Mouse (Mus musculus) adrenal gland, adult 2 months (tissue): Measurements from ENCODE around the gene Ugt3a1. TPM values are rescaled to one million over a fixed set of nuclear protein-coding genes. Genes with fewer than 3 reads are reported as not detected.
"Not testable (repeated sequence)": the region's sequence is repeated elsewhere in the genome, so short reads cannot be mapped to it uniquely, and the experiment has no call there.

ENCODE experiments used
- DNase-seq: peaks from one replicate; pipeline ENCODE4 v3.0.0; 2021
- long read RNA-seq: library from polyadenylated mRNA; stranded (forward); transcript quantifications from one replicate; pipeline ENCODE4 v2.0.0, GENCODE M21; 2021
- polyA plus RNA-seq: library from polyadenylated mRNA; depleted of rRNA; stranded (reverse); fragments of >200 nt; gene quantifications from 2 replicates; pipeline ENCODE4 v1.2.3, GENCODE M21; 2012; rRNA removed
- total RNA-seq, 2 experiments: library from RNA; stranded (reverse); gene quantifications; 2 replicates each; pipeline ENCODE4 v1.2.3; 2021

Gene Ugt3a1
- total RNA-seq (under 1 TPM in 1 of 2 experiments, not detected in 1; 0.37 TPM), polyA plus RNA-seq (not detected in 2 replicates)
- long read RNA-seq: 0 reads

DNA sequence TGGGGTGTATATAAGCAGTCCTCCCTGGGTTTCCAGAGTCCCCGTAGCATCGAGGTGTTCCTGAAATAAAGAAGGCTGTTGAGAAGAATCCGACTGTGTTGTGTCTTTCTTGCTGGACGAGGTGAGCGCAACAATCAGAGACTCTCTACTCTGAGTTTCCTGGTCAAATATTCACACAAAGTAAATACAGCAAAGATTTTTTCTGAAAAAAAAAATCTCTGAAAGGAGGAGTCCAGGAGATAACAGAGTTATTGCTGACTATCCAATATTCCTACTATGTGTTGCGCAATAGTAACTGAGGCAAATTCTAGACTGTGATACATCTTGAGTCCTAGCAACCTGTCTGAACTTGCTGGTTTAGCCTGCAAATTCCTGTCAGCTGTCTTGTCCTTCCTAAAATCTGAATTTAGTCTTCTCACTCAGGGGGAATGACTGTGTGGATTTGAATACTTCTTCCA, at the start of gene Ugt3a1:
Gene Ugt3a1, plus strand, starts transcription at position 51 of the 458 bp plus-strand sequence.
- no peak for DNase-seq

- DNase-seq: not testable (repeated sequence)
Observed at GRCm38 (mm10) chr15:9230917-9231316, 45.8 kb upstream of the Ugt3a1 start.

DNA sequence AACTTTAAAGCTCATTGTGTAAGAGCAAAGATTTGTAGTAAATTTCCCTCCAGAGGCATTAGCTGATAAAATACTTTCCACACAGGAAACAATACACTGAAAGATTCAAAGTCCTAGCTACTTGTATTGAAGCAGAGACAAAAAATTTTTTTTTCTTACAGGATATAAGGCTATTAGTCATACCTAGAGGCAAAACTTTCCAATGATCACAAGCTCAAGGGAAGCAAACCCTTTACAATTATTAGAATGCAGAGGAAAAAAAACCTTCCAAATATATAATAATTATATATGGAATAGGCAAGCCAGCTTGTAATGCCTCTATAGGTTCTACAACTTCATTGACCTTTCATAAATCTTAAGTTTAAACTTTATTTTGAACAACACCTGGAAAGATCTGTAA, 30.3 kb upstream of the Ugt3a1 start:
- DNase-seq: no peak

DNA sequence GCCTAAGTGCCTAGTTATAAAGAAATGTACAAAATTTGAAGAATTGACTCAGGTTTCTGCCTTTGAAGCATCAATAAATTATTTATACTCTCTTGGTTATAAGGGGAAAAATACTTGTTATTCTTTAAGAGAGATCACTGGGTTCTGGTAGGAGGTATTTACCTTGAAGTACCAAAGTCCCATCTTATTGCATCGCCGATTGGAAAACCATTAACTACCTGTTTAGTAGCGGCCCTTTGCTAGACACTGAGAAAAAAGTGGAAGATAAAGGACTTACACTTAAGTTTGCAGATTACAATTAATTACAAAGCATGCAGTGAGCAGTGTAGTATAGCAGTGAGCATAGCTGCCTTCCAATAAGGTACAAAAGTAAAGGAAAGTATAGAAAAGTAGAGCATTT, 23.8 kb upstream of the Ugt3a1 start:
- DNase-seq: no peak

DNA sequence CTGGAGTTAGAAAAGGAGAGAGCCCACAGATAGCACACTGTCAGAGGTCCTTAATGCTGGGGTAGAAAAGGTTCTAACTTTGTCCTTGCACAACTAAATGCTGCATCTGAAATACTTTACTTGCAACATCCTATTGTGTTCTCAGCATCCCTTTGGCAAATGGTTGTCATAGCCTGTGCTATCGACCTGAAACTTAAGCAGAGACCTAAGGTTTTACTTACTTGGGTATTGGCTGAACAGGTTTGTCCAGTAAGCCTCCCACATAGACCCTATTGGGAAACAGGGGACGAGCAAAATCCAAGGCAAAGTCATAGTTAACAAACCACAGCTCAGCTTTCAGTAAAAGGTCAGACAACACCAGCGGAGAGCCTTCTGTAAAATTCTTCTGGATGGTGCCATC, 16.1 kb upstream of the Ugt3a1 start:
- DNase-seq: no peak

GRCm38 (mm10) chr15:9271876-9272275, 4.8 kb upstream of the Ugt3a1 start:
- DNase-seq: no peak

- DNase-seq: no peak
Observed at GRCm38 (mm10) chr15:9279026-9279425, 2.3 kb downstream of the Ugt3a1 start.

DNA sequence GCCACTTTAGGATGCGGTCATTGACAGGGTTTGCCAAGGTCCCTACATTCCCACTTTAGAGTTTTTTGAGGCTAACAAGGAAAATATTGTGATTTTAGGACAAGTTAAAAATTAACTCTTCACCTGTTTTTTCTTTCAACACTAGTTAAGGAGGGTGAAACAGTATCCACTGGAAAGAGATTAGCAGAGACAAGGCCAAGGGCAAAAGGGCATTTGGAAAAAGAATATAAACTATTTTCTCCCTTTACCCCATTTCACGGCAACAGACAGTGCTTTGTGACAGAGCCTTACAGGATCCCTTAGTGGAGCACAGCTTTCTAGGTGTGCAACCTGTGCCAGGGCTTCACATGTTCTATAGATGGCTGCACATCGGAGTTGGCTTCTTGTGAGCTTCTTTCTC, 2.9 kb downstream of the Ugt3a1 start:
- no peak for DNase-seq

DNA sequence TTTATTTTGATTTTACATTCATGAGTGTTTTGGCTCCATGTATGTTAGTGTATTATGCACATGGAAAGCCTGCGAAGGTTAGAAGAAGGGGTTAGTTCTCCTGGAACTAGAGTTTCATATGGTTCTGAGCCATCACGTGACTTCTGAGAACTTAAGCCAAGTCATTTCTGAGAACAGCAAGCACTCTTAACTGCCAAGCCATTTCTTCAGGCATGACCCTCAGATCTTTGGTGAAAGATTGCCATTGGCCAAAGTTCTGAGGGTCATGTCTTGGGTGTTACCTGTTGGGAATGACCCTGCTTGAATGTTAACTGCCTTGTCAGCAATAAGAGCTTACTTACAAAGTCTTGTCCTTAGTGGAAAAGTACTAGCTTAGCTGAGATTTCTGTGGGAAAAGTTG, 6.5 kb downstream of the Ugt3a1 start:
- no peak for DNase-seq

GRCm38 (mm10) chr15:9289660-9290059, 13.0 kb downstream of the Ugt3a1 start:
- no peak for DNase-seq

GRCm38 (mm10) chr15:9305978-9306692, 29.4 kb downstream of the Ugt3a1 start:
- no peak for DNase-seq

DNA sequence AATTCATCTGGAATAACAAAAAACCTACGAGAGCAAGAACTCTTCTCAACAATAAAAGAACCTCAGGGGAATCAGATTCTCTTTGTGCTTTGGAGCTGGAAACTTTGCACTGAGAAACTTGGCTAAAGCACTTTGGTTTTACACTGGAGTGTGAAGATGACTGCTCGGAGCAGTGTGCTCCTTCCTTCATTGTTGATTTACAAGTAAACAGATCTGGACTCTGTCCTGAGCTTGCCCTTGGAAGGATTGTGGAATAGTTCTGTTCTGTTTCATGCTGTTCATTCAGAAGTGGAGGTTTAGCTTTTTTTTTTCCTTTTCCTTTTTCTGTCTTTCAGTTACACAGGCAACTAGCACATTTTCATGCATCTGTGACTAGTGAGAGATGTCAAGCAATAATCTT, 57.9 kb downstream of the Ugt3a1 start:
- no peak for DNase-seq

DNA sequence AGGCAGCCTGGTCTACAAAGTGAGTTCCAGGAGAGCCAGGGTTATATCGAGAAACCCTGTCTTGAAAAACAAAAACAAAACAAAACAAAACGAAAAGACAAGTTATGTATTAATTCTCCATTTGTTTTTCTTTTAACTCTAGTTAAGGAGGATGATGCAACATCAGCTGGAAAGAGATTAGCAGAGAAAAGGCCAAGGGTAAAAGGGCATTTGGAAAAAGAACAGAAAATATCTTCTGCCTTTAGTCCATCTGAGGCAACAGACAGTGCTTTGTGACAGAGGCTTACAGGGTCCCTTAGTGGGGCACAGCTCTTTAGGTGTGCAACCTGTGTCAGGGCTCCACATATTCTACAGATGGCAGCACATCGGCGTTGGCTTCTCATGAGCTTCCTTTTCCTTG, 58.7 kb downstream of the Ugt3a1 start, which contains the start of gene Ugt3a2:
Gene Ugt3a2, plus strand, starts transcription at position 210 of the 400 bp plus-strand sequence.
- peak; percentile 3 for DNase-seq

- no peak for DNase-seq
Observed at GRCm38 (mm10) chr15:9336616-9337015, 59.9 kb downstream of the Ugt3a1 start.

DNA sequence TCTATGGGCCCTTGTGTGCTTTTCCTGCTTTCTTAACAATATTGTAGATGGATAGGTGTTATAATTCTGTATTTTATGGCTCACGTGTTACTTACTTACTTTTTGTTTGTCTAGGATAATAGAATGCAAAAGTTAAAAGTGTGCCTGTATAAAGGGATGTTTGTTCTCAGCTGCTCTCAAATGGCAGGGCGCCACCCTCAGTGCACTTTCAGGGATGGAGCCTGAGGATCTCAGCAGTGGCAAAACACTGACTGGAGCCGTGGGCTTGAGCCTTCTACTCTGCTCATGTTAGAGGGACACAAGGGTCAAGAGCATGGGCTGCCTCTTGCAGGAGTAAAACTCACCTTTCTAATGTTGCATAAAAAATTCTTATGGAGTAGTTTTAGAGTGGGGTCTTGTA, 60.3 kb downstream of the Ugt3a1 start:
- DNase-seq: no peak

DNA sequence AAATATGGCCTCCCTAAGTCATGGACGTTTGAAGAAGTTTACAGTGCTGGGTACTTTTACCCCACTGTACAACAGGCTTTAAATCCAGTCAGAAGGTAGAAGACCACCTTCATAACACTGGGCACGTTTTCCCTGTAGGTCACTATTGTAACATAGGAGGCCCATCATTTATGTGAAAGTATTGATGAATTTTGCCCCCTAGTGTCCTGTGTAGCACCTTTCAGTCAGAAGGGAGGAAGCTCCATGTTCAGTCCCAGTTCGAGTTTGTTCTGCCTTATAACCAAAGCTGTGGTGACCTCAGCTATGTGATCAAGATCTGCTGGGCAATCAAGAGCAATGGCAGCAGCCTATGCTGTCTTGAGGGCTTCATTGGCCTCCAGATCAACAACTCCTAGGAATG, 72.1 kb downstream of the Ugt3a1 start:
- DNase-seq: no peak

DNA sequence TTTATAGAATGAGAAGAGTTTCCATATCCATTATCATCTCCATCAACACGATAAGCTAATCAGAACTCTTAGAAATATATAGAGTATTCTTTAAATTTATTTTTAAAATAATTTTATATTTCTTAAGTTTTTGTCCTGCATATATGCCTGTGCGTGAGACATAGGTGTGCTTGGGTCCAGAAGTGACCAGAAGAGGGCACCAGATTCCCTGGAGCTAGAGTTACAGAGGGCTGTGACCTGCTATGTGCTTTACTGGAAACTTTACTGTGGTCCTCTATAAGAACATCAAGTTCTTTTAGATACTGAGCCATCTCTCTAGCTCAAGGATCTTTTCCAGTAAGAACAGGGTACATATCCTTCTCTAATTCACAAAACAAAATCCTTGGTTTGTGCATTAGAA, 86.1 kb downstream of the Ugt3a1 start:
- no peak for DNase-seq

Other genes with a start within 250 kb of the Ugt3a1 start
- gene Nadk2, start 205.6 kb upstream of the Ugt3a1 start, total RNA-seq: 10 to 100 TPM; 56.3 to 57.9 TPM
- 13.7 and 17.3 TPM in 2 replicates for gene Nadk2, start 205.6 kb upstream of the Ugt3a1 start, polyA plus RNA-seq
- gene Lmbrd2, start 136.3 kb upstream of the Ugt3a1 start, total RNA-seq: 10 to 100 TPM; 24.8 to 27.5 TPM
- 5.1 and 10.0 TPM in 2 replicates for gene Lmbrd2, start 136.3 kb upstream of the Ugt3a1 start, polyA plus RNA-seq
- gene Skp2, start 121.5 kb upstream of the Ugt3a1 start, total RNA-seq: 1 to 10 TPM; 2.3 to 3.2 TPM
- gene Skp2, start 121.5 kb upstream of the Ugt3a1 start, polyA plus RNA-seq: 0.57 and 0.89 TPM in 2 replicates
- under 1 TPM; 0.21 to 0.32 TPM for gene Ugt3a2, start 58.7 kb downstream of the Ugt3a1 start, total RNA-seq
- gene Ugt3a2, start 58.7 kb downstream of the Ugt3a1 start, polyA plus RNA-seq: 0.16 TPM in 1 of 2 replicates, not detected in the other
- gene Capsl, start 159.1 kb downstream of the Ugt3a1 start, total RNA-seq: not detected
- gene Capsl, start 159.1 kb downstream of the Ugt3a1 start, polyA plus RNA-seq: not detected in 2 replicates